Mouse (Mus musculus): ENCODE measurements around the gene Usp35.
A peak's percentile ranks its signal among the peaks of the same experiment; 100 is the strongest.

Usp35 gene

DNA sequence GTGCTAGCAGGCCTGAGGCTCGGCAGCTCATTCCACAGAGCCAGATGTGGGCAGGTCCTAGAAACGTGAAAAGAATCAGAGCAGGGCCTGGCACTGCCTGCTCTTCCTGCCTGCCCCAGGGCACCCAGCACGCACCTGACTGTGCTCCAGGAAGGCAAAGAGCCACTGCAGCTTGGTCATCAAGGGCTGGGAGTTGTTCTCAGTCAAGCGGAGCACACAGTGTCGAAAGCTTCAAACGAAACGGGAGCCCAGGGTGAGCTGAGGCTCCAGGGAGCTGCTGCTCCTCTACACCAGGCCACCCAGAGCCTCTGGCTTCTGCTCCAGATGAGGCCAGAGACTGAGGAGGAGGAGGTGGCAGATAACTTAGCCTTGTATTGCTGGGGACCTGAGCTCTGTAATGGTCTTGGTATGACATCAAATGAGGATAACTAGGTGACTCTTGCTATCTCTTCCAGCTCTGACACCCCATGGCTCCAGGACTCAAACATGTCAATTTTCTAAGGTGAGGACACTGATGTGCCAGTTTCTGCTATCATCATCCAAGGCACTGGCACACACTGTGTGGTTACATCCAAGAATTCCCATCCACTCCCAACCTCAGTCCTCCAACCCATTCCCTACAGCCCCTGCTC lies 18.3 kb downstream of the Usp35 start:
- DNase-seq (ENCODE audit: low spot score): peak; percentile 10

DNA sequence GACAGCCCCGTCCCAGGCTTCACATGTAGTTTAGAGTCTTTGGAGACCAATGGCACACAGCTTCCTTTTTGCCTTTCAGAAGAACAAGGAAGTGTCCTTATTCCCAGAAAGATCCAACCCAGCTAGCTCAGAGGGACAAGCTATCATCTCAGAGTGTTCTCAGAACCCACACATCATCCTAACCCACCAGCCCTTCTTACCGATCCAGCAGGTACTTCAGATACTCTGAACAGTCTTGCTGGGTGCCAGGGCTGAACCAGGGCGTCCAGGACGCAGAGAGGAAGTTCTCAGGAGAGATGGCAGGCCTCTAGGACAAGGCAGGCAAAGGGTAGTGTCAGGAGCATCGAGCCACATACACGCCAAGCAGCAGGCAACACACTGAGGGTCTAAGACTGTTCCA lies 19.0 kb downstream of the Usp35 start:
- peak; percentile 2 for DNase-seq (ENCODE audit: low spot score)

DNA sequence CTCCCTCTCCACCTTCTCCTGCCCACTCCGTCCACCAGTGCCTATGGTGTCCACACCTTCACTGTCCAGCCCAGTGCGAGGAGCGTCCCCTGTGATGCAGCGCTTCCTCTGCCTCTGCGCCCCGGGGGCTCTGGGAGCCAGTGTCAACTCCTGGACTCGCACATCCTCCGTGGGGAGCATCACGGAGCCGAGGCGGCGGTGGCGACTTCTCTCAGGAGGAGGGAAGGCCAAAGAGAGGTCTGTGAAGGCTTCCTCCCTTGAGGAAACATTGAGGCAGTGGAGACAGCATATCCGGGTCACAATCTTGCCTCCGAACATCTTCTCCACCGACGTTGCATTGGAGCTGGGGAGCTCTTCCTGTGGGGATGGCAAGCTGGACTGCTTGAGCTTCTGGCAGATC lies 19.6 kb downstream of the Usp35 start:
- DNase-seq (ENCODE audit: low spot score): peak; percentile 6

DNA sequence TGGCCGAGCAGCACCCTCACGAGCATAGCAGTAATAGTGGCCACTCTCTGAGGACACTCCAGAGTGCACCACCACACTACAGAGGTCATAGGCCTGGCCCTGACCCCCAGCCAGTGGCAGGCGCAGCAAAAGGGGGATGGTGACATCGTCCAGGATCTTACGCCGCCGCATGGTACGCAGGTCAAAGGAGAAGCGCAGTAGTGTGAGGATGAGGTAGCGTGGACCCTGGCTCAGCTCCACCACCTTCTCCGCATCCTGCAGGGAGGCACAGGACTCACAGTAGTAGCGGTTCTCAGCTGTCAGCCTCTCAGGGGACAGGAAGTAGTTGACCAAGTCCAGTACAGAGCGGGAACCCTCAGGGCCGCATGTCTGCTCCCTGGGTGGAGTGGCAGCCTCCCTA lies 20.2 kb downstream of the Usp35 start:
- DNase-seq (ENCODE audit: low spot score): peak; percentile 6

DNA sequence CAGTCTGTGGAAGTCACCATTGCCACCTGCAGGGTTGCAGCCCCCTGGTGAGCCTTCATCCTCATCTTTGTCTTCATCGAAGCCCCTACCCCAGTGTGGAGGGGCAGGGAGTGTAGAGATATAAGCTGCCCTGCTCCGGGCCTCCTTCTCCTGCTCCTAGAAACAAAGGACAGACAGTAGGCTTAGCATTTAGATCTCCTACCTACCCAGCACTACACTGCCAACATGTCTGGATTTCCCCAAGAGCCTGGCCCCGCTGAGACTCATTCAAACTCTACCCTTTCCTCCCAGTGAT lies 21.5 kb downstream of the Usp35 start:
- DNase-seq (ENCODE audit: low spot score): peak; percentile 2

DNA sequence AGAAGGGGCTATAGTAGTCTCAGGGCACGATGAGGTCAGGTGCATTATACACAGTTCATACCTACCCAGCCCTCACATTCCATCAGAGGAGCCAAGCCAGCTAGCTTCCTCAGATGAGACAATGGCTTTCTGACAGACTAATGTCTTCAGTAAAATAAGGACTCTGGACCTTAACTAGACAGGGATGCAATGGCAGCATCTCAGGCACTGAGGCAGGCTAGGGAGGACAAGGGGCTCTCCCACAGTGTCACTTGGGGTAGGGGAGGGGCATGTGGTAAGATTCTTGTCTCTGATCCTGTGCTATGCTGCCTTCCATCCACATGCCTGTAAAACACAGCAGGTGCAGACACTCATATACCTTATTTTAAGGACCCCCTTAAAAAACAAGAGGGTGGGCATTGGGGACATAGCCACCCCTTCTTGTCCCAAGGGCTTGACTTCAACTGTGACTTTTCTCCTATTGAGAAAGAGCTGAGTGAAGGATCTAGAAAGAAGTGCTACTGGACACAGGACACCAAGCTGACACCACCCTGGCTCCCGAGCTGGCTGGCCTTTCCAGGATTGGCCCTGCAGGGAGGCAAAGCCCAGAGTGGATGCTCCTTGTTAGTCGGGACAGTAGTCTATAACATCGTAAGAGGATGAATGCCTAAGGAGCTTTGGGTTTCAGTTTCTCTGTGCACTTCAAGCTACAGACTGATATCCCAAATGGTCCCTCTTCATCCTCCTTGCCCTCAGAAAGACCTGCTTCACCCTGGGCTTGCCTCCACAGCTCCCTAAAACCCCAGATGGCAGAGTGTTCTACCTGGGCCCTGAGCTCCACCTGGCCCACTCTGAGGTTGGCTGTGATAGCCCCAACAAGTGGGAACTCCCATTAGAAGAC lies 22.1 kb downstream of the Usp35 start:
- peak; percentile 2 for DNase-seq (ENCODE audit: low spot score)

DNA sequence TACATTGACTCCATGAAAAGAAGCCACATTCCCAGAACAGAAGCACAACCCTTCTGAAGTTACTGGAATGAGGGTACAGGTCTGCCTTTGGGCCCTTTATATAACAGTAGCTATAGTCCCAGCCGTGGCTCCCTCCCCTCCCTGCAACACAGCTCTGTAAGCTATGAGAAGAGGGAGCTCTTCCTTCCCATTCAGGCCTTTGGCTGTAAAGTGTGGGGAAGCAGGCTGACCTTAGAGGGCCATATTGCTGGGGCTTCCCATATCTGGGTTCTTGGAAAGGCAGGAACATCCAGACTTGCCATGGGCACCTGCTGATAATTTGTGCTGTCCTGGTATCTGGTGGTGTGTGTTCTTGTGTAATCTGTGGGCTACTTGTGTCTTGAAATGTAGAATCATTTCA lies 24.3 kb downstream of the Usp35 start:
- DNase-seq (ENCODE audit: low spot score): peak; percentile 1

DNA sequence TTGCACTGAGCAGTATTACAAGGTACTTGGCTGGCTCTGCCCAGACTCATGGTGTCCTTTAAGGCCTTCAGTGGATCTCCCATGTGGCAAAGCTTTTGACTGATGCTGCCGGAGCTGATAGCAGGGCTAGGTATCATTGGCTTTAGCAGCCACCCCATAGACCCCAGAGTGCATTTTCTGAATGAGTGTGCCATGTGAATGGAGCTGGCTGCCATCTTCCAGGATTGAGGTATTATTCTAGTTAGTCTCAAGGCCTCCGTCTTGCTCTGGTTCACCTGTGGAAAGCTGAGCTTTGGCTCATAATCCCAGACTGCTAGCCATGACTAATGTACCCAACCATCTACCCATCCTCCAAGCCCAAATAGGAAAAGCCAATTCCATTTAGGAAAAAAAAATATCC lies 25.0 kb downstream of the Usp35 start:
- DNase-seq (ENCODE audit: low spot score): peak; percentile 1

DNA sequence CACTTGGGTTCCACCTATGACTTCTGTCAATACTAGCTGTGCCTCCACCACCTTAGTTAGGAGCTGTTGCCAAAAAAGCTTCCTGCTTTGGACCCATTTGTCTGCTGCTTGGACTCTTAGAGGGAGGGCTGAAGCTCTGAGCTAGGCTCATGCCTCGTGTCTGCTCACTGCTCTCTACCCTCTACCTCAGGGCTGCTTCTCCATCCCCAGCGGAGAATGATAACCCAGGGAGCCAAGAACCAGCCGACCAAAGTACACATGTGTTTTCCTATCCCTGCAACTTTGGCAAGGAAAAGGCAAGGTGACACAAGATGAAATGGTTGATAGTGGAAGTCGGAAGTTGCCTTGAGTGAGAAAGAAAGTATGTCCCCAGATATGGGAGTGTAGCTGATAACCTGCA lies 26.6 kb downstream of the Usp35 start:
- no peak for DNase-seq (ENCODE audit: low spot score)

DNA sequence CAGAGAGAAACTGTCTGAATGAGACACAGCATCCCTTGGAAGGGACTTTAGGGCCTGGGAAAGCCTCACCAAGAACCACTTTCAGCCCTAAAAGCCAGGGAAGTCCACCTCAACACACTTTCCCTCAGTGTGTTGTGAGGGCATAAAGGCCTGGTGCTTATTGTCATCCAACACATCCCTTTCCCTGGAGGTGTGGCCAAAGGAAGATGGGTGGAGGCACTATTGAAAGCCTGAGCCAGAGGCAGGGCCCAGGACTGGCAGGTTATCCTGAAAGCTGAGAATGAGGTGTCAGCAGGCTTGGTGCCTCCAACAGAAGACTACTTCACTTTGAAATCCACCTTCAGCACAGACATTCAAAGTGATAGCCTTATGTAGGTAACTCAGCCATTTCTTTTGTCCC lies 27.3 kb downstream of the Usp35 start:
- DNase-seq (ENCODE audit: low spot score): peak; percentile 1

DNA sequence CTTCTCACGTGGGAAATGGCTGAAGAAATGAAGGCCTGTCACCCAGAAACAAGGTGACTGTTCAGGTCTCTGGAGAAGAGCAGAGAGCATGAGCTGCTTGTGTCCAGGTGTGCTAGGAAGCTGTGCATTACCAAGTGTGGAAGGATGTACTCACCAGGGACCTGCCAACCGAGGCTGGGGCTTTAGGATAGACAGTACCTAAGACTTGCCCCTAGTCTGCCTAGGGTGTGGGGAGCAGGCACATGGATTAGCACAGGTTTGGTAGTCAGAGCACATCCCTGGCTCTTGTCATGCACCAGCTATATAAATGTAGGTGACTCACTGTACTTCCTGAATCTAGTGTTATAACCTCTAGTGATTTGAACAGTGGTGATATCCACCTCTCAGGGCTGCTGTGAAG lies 28.2 kb downstream of the Usp35 start:
- DNase-seq (ENCODE audit: low spot score): no peak

DNA sequence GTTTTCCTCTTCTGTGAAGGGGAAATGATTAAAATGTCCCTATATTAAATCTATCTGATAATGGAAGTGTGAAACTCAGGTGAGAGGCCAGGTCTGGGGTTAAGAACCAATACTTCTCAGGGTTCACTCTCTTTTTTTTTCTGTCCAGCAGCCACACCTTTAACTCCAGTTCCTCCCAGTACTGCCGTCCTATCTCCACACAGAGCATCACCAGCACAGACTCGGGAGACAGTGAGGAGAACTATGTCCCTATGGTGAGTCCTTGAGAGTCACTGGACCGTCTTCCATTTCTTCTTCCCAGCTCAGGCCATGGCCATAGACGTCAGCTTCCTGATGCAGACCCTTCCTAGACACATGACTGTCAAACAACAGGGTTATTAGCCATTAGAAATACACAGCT lies 28.9 kb downstream of the Usp35 start:
- no peak for DNase-seq (ENCODE audit: low spot score)

DNA sequence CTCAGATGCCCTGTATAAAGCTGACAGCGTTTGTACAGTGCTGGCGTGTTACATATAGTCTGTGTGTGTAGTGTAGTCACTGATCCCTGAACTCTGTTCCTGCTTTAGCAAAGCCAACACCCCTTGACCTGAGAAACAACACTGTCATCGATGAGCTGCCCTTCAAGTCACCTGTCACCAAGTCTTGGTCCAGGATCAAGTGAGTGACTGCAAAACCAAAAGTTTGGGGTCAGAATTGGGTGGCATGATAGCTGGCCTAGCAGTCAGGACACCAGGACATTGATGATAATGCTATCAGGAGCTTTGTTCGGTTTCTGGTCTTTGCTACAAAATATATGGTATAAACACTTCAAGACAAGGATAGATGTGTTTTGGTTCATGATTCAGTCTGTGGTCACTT lies 29.6 kb downstream of the Usp35 start:
- no peak for DNase-seq (ENCODE audit: low spot score)

DNA sequence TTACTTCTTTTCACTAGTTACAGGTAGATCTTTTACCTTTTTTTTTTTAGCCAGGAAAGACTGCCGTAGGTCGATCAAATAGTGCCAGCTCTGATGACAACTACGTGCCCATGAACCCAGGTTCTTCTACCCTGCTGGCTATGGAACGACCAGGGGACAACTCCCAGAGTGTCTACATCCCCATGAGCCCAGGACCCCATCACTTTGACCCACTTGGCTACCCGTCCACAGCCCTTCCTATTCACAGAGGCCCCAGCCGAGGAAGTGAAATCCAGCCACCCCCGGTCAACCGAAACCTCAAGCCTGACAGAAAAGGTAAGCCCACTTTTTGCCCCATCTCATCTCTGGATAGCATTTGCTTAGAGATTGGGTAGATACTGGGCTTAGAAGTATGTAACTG lies 30.5 kb downstream of the Usp35 start:
- peak; percentile 2 for DNase-seq (ENCODE audit: low spot score)

DNA sequence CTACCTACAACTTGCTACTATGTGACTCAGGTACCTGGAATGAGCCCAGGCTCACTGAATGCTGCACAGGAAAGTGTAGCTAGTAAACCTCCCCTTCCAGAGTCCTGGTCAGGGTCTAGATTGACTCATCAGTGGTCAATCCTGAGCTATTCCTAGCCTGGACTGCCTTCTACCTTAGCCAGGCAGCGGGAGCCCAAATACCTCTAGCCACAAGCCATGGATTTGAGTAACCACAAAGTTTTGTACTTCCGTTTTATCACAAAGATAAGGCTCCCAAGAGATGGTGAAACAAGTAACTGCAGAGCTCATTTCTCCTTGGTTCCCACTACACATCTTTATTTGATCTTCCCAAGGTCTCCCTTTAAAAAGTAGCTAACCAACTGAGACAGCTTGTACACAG lies 30.9 kb downstream of the Usp35 start:
- DNase-seq (ENCODE audit: low spot score): no peak

DNA sequence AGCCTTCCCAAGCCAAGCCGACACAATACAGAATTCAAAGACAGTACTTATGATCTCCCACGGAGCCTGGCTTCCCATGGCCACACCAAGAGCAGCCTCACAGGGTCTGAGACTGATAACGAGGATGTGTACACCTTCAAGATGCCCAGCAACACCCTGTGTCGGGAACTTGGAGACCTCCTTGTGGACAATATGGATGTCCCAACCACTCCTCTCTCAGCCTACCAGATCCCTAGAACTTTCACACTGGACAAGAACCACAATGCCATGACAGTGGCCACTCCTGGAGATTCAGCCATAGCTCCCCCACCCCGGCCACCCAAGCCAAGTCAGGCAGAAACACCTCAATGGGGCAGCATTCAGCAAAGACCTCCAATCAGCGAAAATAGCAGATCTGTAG lies 32.9 kb downstream of the Usp35 start:
- no peak for DNase-seq (ENCODE audit: low spot score)

DNA sequence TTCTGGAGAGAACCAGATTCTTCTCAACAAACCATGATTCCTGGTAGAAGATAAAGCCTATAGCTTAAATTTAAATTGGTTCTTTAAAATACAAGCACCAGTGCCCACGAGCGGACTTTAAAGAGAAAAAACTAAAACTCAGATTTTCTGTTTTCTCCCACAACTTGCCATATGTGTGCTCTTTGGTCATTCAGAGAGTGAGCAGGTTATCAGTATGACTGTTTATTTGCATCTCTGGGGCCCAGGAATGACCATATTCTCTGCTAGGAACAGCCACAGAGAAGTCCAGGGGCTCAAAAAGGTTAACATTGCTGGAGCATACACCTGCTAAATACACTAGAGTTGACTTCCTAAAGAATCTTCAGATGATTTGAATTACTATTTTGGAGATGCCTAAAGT lies 33.5 kb downstream of the Usp35 start:
- DNase-seq (ENCODE audit: low spot score): no peak

DNA sequence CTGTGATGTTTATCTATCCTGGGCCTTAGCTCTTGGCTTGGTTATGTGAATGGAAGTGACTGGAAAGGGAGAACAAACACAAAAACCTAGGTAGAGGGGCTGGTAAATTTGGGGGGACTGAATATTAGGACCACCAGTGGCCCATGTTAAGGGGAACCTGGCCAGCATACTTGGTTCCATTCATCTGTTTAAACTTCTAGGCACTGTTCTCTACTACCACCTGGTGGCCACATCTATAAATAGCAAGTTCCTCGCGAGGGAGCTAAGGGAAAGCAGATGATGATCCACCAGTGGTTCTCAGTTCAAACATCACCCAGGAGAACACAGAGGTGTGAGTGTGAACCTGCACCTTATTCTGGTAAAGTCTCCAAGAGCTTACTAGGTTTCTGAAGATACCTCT lies 34.4 kb downstream of the Usp35 start:
- no peak for DNase-seq (ENCODE audit: low spot score)

DNA sequence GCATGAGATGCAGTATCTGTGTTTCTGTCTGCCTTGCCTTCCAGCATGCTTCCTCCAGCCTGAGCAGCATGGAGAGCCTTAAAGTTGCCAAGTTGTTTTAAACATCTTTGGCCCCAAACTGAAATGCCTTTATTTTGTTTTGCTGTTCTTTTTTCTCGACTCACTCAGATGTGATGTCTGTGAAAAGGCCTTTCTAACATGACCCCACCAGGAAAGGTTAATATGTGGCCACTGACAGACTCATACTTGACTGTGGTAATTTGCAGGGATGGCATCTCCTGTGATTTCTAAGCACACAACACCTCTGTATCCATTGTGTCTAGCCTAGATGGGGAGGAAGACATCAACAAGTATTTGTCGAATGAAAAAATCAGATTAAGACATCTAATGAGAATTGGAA lies 34.8 kb downstream of the Usp35 start:
- no peak for DNase-seq (ENCODE audit: low spot score)

DNA sequence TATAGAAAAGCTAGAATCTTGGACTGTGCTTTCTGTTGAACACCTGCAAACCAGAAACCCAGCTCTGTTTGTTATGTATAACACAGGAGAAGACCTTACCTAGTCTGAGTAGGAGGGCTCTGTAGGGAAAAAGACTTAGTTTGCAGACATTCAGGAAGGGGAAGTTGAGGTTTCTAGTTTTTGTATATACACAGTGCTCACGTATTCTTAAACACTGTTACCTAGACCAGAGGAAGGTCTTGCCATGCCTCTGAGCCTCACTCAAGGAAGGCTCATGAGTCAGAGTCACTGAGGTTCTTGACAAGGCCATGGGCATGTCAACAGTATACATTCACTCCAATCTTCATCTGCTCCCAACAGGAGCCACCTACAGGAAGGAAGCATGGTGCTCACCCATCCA lies 60.8 kb downstream of the Usp35 start:
- DNase-seq (ENCODE audit: low spot score): no peak

DNA sequence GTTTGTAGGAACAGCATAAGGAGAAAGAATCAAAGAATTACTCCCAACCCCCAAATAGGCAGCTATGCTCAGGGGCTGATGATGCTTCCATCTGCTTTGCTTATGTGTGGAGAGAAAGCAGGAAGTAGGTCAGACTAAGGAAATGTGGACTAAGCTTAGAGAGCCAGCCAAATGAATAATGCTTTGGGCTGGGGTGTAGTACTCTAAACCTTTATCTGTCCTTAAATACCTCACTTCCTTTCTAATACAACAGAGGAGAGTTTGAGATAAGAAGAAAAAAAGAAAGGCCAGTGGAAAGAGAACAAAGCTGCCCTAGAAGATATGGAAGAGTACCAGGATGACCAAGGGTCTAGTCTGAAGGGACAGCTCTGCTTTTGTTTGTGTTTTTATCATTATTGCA lies 61.5 kb downstream of the Usp35 start:
- DNase-seq (ENCODE audit: low spot score): no peak

DNA sequence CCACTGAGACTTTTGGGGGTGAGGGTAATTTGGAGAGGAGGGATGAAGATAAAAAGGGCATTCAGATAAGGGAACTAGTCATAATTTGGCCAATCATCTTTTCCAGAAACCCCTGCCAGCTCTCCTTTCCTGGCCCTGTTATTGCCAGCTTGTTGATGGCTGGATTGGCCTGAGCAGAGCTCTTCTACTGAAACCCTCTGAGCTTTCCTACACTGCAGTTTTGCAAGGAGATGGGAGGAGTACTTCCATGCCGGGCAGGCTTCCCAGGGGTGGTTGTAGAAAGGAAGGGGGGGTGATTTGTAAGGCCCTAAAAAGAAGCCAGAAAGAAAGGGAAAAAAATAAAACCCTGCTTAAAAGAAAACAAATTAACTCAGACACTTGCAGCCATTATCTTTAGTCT lies 69.3 kb downstream of the Usp35 start:
- peak; percentile 55 for DNase-seq (ENCODE audit: low spot score)

Data from ovary, postnatal 36 days (tissue).